Mouse (Mus musculus): ENCODE measurements at regions not wholly inside any gene's neighbourhood (a gene's known extent, or its start where the extent isn't known, plus 50 kb on each side); places are given as distances from the start of the nearest gene placed in this dataset.

- TF ChIP-seq POLR2A (IDR thresholded peaks at IDR 0.05; ENCODE audit: low read depth, low read length) (no peak), CTCF (IDR thresholded peaks at IDR 0.05; ENCODE audit: extremely low read depth, insufficient read length, insufficient replicate concordance, low read depth, low read length) (no peak)
Observed at GRCm38 (mm10) chr13:75631048-75631447, 75.5 kb upstream of the Ell2 start.

Data from small intestine, adult 2 months (tissue).